Mouse (Mus musculus): ENCODE measurements around the gene Sec24a. TPM values are rescaled to one million over a fixed set of nuclear protein-coding genes. Genes with fewer than 3 reads are reported as not detected.
"Not testable (repeated sequence)": the region's sequence is repeated elsewhere in the genome, so short reads cannot be mapped to it uniquely, and the experiment has no call there.

Gene Sec24a
- polyA plus RNA-seq, 1 experiment from 2014 or later, result 13.1 TPM

DNA sequence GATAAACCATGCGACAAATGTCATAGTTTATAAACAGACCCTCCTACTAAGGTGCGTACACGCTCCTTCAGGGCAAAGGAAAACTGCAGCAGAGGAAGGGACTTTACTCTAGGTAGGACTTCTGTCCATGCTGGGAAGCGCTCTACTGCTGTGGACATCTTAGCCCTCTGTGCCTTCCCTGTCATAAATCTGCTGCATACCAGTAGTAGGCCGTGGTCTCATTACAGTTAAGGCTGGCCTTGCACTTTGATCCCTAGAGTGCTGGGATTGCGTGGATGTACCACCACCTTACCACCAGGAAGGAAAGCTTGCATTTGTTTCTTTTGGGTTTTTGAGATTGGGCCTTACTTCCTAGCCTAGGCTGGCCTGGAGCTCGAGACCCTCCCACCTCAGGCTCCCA, 27.2 kb upstream of the Sec24a start:
- Histone ChIP-seq H3K4me2 (ENCODE audit: low read depth, low read length) (no peak overlapping the region), H3K4me3 (ENCODE audit: low read length) (no peak overlapping the region), H3K9me3 (ENCODE audit: control insufficient read depth, low read length) (no peaks in the 10 kb centered on the region), H3K27ac (ENCODE audit: low read length) (no peak overlapping the region), H3K36me3 (ENCODE audit: control insufficient read depth, insufficient read depth, low read length) (peaks cover 12% of the 10 kb centered on the region; the same call in 1 of the 2 replicates), H3K9ac (ENCODE audit: low read length) (no peak overlapping the region), H3K27me3 (ENCODE audit: control insufficient read depth, insufficient read depth, low read depth, low read length) (no peaks in the 10 kb centered on the region), H3K4me1 (replicated peaks; ENCODE audit: control insufficient read depth, insufficient read depth, low read length) (no peaks in the 10 kb centered on the region)
- no peak for ATAC-seq (ENCODE audit: low read depth)
- WGBS, result 91% methylated on average over 7 of the region's 7 CpGs

- H3K27ac ChIP-seq (ENCODE audit: low read length); H3K27me3 ChIP-seq (ENCODE audit: control insufficient read depth, insufficient read depth, low read depth, low read length); H3K9me3 ChIP-seq (ENCODE audit: control insufficient read depth, low read length); H3K4me2 ChIP-seq (ENCODE audit: low read depth, low read length); H3K4me3 ChIP-seq (ENCODE audit: low read length); H3K9ac ChIP-seq (ENCODE audit: low read length); H3K4me1 ChIP-seq (replicated peaks; ENCODE audit: control insufficient read depth, insufficient read depth, low read length); ATAC-seq (ENCODE audit: low read depth): not testable (repeated sequence)
- WGBS, result 88% methylated on average over 4 of the region's 4 CpGs
- H3K36me3 ChIP-seq (ENCODE audit: control insufficient read depth, insufficient read depth, low read length), result peaks cover 15% of the 10 kb centered on the region; the same call in 1 of the 2 replicates
These were observed 26.3 kb upstream of the Sec24a start for GRCm38 (mm10) chr11:51789735-51790134.

GRCm38 (mm10) chr11:51785926-51786325, 22.5 kb upstream of the Sec24a start:
- no peak overlapping the region for H3K4me3 ChIP-seq (ENCODE audit: low read length)
- ATAC-seq (ENCODE audit: low read depth), result no peak
- no peaks in the 10 kb centered on the region for H3K4me1 ChIP-seq (replicated peaks; ENCODE audit: control insufficient read depth, insufficient read depth, low read length)
- 87% methylated on average over 6 of the region's 6 CpGs for WGBS
- H3K27ac ChIP-seq (ENCODE audit: low read length), result no peak overlapping the region
- H3K4me2 ChIP-seq (ENCODE audit: low read depth, low read length), result no peak overlapping the region
- no peaks in the 10 kb centered on the region for H3K27me3 ChIP-seq (ENCODE audit: control insufficient read depth, insufficient read depth, low read depth, low read length)
- no peaks in the 10 kb centered on the region for H3K9me3 ChIP-seq (ENCODE audit: control insufficient read depth, low read length)
- H3K36me3 ChIP-seq (ENCODE audit: control insufficient read depth, insufficient read depth, low read length), result peaks cover 19% of the 10 kb centered on the region
- no peak overlapping the region for H3K9ac ChIP-seq (ENCODE audit: low read length)

GRCm38 (mm10) chr11:51782721-51783120, 19.3 kb upstream of the Sec24a start:
- peaks cover 23% of the 10 kb centered on the region for H3K36me3 ChIP-seq (ENCODE audit: control insufficient read depth, insufficient read depth, low read length)
- H3K4me1 ChIP-seq (replicated peaks; ENCODE audit: control insufficient read depth, insufficient read depth, low read length), result no peaks in the 10 kb centered on the region
- 82% methylated on average over 6 of the region's 6 CpGs for WGBS
- H3K4me2 ChIP-seq (ENCODE audit: low read depth, low read length), result no peak overlapping the region
- ATAC-seq (ENCODE audit: low read depth), result no peak
- H3K9ac ChIP-seq (ENCODE audit: low read length), result no peak overlapping the region
- H3K27me3 ChIP-seq (ENCODE audit: control insufficient read depth, insufficient read depth, low read depth, low read length), result no peaks in the 10 kb centered on the region
- no peak overlapping the region for H3K27ac ChIP-seq (ENCODE audit: low read length)
- H3K9me3 ChIP-seq (ENCODE audit: control insufficient read depth, low read length), result no peaks in the 10 kb centered on the region
- no peak overlapping the region for H3K4me3 ChIP-seq (ENCODE audit: low read length)

GRCm38 (mm10) chr11:51780773-51781267, 17.4 kb upstream of the Sec24a start:
- Histone ChIP-seq H3K9me3 (ENCODE audit: control insufficient read depth, low read length) (no peaks in the 10 kb centered on the region), H3K9ac (ENCODE audit: low read length) (no peak overlapping the region), H3K4me2 (ENCODE audit: low read depth, low read length) (no peak overlapping the region), H3K27me3 (ENCODE audit: control insufficient read depth, insufficient read depth, low read depth, low read length) (no peaks in the 10 kb centered on the region), H3K27ac (ENCODE audit: low read length) (no peak overlapping the region), H3K4me3 (ENCODE audit: low read length) (no peak overlapping the region), H3K4me1 (replicated peaks; ENCODE audit: control insufficient read depth, insufficient read depth, low read length) (no peaks in the 10 kb centered on the region), H3K36me3 (ENCODE audit: control insufficient read depth, insufficient read depth, low read length) (peaks cover 18% of the 10 kb centered on the region)
- no peak for ATAC-seq (ENCODE audit: low read depth)
- 83% methylated on average over 9 of the region's 9 CpGs for WGBS

DNA sequence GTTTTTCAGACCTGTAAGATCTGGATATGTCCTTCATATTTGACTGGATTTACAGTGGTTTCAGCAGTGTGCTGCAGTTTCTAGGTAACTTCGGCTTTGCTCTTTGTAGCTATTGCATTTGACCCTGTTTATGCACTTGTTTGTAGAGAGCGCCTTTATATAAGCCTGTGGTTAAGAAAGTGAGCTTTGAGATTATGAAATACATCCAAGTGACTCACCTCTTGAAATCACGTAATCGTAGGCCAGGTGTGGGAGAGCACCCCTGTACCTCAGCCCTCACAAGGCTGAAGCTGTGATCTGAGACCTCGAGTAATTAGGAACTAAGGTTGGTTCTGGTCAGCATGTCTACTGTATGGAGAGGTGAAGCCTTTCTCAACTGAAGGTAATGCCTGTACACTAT, 14.0 kb upstream of the Sec24a start:
- Histone ChIP-seq H3K9ac (ENCODE audit: low read length) (no peak overlapping the region), H3K36me3 (ENCODE audit: control insufficient read depth, insufficient read depth, low read length) (peaks cover 9% of the 10 kb centered on the region), H3K4me1 (replicated peaks; ENCODE audit: control insufficient read depth, insufficient read depth, low read length) (no peaks in the 10 kb centered on the region), H3K27me3 (ENCODE audit: control insufficient read depth, insufficient read depth, low read depth, low read length) (no peaks in the 10 kb centered on the region), H3K9me3 (ENCODE audit: control insufficient read depth, low read length) (no peaks in the 10 kb centered on the region), H3K27ac (ENCODE audit: low read length) (no peak overlapping the region), H3K4me3 (ENCODE audit: low read length) (no peak overlapping the region), H3K4me2 (ENCODE audit: low read depth, low read length) (no peak overlapping the region)
- 89% methylated on average over 5 of the region's 5 CpGs for WGBS
- ATAC-seq (ENCODE audit: low read depth), result no peak

DNA sequence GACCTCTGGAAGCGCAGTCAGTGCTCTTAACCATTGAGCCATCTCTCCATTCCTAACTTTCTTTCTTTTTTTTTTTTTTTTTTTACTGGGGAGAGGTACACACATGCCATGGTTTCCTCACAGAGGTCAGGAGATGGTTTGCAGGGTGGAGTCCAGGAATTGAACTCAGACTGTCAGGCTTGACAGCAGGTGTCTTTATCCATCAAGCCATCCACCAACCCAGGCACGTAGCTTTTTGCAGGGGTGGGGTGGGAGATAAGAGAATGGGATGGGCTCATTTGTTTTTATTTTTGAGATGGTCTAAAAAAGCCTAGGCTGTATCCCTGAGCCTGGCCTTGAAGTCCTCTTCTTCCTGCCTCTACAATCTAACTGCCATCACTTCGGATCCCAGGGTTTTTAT, 12.1 kb upstream of the Sec24a start:
- no peak overlapping the region for H3K4me3 ChIP-seq (ENCODE audit: low read length)
- H3K36me3 ChIP-seq (ENCODE audit: control insufficient read depth, insufficient read depth, low read length), result peaks cover 6% of the 10 kb centered on the region; the same call in 1 of the 2 replicates
- WGBS, result 86% methylated on average over 3 of the region's 3 CpGs
- H3K4me2 ChIP-seq (ENCODE audit: low read depth, low read length), result no peak overlapping the region
- H3K9me3 ChIP-seq (ENCODE audit: control insufficient read depth, low read length), result no peaks in the 10 kb centered on the region
- no peak overlapping the region for H3K9ac ChIP-seq (ENCODE audit: low read length)
- no peaks in the 10 kb centered on the region for H3K4me1 ChIP-seq (replicated peaks; ENCODE audit: control insufficient read depth, insufficient read depth, low read length)
- no peak overlapping the region for H3K27ac ChIP-seq (ENCODE audit: low read length)
- H3K27me3 ChIP-seq (ENCODE audit: control insufficient read depth, insufficient read depth, low read depth, low read length), result no peaks in the 10 kb centered on the region
- no peak for ATAC-seq (ENCODE audit: low read depth)

DNA sequence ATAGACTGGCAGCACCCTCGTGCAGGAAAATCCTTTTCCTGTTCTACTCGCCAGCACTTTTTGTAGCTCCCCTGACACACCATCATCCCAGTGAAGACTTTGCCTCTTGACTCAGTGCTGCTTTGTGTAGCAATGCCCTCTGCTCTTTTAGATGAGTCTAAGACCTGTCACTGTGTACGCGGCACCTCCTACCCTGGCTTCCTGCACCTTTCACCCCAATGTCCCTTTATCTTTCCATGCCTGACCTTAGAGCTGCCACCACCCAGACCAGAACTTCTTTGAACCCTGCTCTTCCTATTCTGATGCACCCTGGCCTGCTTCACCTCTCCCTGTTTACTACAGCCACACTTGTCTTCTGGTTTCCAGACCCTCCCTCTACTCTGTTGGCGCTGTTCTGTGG, 4.9 kb upstream of the Sec24a start:
- Histone ChIP-seq H3K27ac (ENCODE audit: low read length) (no peak overlapping the region), H3K36me3 (ENCODE audit: control insufficient read depth, insufficient read depth, low read length) (no peaks in the 10 kb centered on the region), H3K27me3 (ENCODE audit: control insufficient read depth, insufficient read depth, low read depth, low read length) (no peaks in the 10 kb centered on the region), H3K9ac (ENCODE audit: low read length) (no peak overlapping the region), H3K4me1 (replicated peaks; ENCODE audit: control insufficient read depth, insufficient read depth, low read length) (peaks cover 7% of the 10 kb centered on the region), H3K9me3 (ENCODE audit: control insufficient read depth, low read length) (no peaks in the 10 kb centered on the region), H3K4me2 (ENCODE audit: low read depth, low read length) (no peak overlapping the region), H3K4me3 (ENCODE audit: low read length) (no peak overlapping the region)
- no peak for ATAC-seq (ENCODE audit: low read depth)
- 54% methylated on average over 5 of the region's 5 CpGs for WGBS

DNA sequence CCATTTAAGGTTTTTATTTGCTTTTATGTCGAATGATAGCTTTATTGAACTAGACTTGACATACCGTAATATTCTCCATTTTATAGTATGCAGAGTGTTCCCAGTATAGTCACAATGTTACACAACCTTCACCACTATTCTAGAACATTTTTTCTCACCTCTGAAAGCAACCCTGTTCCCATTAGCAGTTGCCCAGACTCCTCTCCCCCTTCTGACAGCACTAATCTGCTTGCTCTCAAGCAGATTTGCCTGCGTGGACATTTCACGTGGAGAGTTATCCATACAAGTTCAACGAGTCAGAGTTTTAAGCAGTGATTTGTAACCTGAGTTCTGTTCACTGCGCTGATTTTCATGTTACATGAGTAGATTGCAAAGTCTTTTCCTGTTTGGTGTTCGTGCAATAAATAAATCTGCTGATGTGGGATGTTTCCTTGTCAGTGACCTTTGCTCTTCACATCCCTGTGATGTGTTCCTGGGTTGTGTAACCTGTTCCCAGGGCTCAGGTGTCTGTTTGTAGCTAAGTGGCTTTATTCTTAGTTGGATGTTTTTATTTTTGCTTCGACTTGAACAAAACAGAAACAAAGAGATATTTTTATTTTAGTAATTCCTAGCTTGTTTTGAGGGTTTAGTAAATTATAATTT, 4.3 kb upstream of the Sec24a start:
- WGBS, result 72% methylated on average over 8 of the region's 8 CpGs
- no peaks in the 10 kb centered on the region for H3K36me3 ChIP-seq (ENCODE audit: control insufficient read depth, insufficient read depth, low read length)

More for the DNA sequence above, 4.3 kb upstream of the Sec24a start:
- no peak for ATAC-seq (ENCODE audit: low read depth)
- Histone ChIP-seq H3K4me3 (ENCODE audit: low read length) (no peak overlapping the region), H3K9ac (ENCODE audit: low read length) (no peak overlapping the region), H3K27ac (ENCODE audit: low read length) (no peak overlapping the region), H3K4me2 (ENCODE audit: low read depth, low read length) (no peak overlapping the region), H3K9me3 (ENCODE audit: control insufficient read depth, low read length) (no peaks in the 10 kb centered on the region), H3K27me3 (ENCODE audit: control insufficient read depth, insufficient read depth, low read depth, low read length) (no peaks in the 10 kb centered on the region), H3K4me1 (replicated peaks; ENCODE audit: control insufficient read depth, insufficient read depth, low read length) (peaks cover 10% of the 10 kb centered on the region)
